Mouse (Mus musculus): Measurements from ENCODE around the gene D8Ertd738e. TPM values are rescaled to one million over a fixed set of nuclear protein-coding genes. Genes with fewer than 3 reads are reported as not detected.
A peak's percentile ranks its signal among the peaks of the same experiment; 100 is the strongest.

Gene D8Ertd738e
- total RNA-seq, 2 experiments from 2014 or later: 227 to 240 TPM

Small RNA genes within 50 kb of the gene (microRNA-seq; reads per million reads assigned to microRNA genes)
- gene Mir23a: 44,608 reads per million, percentile 98 among the genes with 10 or more reads in this experiment
- not detected for gene Mir24-2
- 2,337 reads per million, percentile 86 among the genes with 10 or more reads in this experiment for gene Mir27a
- gene Mir3074-2: not detected

Other genes with a start within 250 kb of the D8Ertd738e start
- under 1 TPM in 1 of 2 experiments, not detected in 1; 0.26 TPM for gene 1700067K01Rik, start 248.2 kb downstream of the D8Ertd738e start, total RNA-seq (2021)
- gene 2210011C24Rik, start 237.5 kb downstream of the D8Ertd738e start, total RNA-seq (2021): 1 to 10 TPM; 2.8 to 3.1 TPM
- gene Palm3, start 228.2 kb downstream of the D8Ertd738e start, total RNA-seq (2021): under 1 TPM; 0.28 to 0.36 TPM
- gene Il27ra, start 207.1 kb downstream of the D8Ertd738e start, total RNA-seq (2021): 1 to 10 TPM; 4.0 to 4.2 TPM
- gene Rln3, start 204.7 kb downstream of the D8Ertd738e start, total RNA-seq (2021): not detected
- gene Gm10643, start 184.6 kb downstream of the D8Ertd738e start, total RNA-seq (2021): 1 to 10 TPM; 3.2 to 3.3 TPM
- gene Rfx1, start 182.9 kb downstream of the D8Ertd738e start, total RNA-seq (2021): 1 to 10 TPM; 8.5 to 9.7 TPM
- 1 to 10 TPM; 5.9 to 7.2 TPM for gene Dcaf15, start 145.0 kb downstream of the D8Ertd738e start, total RNA-seq (2021)
- not detected for gene Podnl1, start 123.7 kb downstream of the D8Ertd738e start, total RNA-seq (2021)
- gene Cc2d1a, start 101.8 kb downstream of the D8Ertd738e start, total RNA-seq (2021): 10 to 100 TPM; 10.3 to 11.8 TPM
- gene 4930432K21Rik, start 101.7 kb downstream of the D8Ertd738e start, total RNA-seq (2021): under 1 TPM; 0.10 to 0.28 TPM
- gene Nanos3, start 64.5 kb downstream of the D8Ertd738e start, total RNA-seq (2021): 1 to 10 TPM in 1 of 2 experiments, under 1 TPM in 1; 0.73 to 1.4 TPM
- gene Zswim4, start 12.7 kb downstream of the D8Ertd738e start, total RNA-seq (2021): 1 to 10 TPM; 8.2 to 8.8 TPM
- 10 to 100 TPM; 10.2 to 10.3 TPM for gene Mri1, start 7.6 kb upstream of the D8Ertd738e start, total RNA-seq (2021)
- 10 to 100 TPM in 1 of 2 experiments, 1 to 10 TPM in 1; 9.2 to 10.3 TPM for gene Ccdc130, start 20.7 kb upstream of the D8Ertd738e start, total RNA-seq (2021)
- 1 to 10 TPM; 2.5 to 3.2 TPM for gene Cacna1a, start 138.7 kb upstream of the D8Ertd738e start, total RNA-seq (2021)

Measured in heart, postnatal 25 days (tissue).